Mouse (Mus musculus): ENCODE results near the gene Mup5. TPM values are rescaled to one million over a fixed set of nuclear protein-coding genes. Genes with fewer than 3 reads are reported as not detected.
"Not testable (repeated sequence)": the region's sequence is repeated elsewhere in the genome, so short reads cannot be mapped to it uniquely, and the experiment has no call there.

Mup5 gene
- not detected in 2 replicates for polyA plus RNA-seq (2012; ENCODE audit: insufficient read depth, insufficient read length, missing spikeins)

DNA sequence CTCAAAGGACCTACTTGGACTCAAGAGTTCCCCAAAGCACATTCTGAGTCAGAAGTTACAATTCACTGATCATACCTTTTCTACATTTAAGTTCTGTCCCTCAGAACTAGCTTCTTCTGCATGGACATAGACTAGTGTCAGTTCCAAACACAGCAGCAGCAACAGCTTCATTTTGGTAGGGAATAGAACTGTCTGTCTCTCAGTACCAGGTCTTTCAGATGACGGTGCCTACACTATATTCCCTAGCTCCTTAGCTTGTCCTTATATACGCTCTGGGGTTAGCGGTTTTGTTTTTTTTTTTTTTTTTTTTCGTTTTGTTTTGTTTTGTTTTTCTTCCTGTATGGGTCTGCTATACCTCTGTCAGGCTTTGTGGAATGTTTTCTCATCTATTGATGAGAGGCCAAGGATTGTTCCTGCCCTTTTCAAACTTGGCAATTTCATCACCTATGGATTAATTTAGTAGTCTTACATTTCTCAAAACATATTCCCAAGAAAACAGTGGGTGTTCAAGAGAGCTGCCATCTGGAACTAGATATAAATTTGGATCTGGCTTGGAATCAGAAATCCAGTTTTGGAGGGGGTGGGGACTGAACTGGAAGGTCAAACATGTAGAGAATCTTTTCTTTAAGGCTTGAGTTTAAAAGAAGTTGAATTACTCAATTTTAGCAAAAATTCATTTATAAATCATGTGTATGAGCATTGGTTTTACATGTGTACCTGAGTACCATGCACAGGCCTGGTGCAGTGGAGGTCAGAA, at the start of gene Mup5:
Mup5 (minus strand) TSS at position 282 of the 757 bp plus-strand sequence.
- no peak for TF ChIP-seq POLR2A (IDR thresholded peaks at IDR 0.05; ENCODE audit: borderline replicate concordance, low read depth, low read length)
- TF ChIP-seq CTCF (IDR thresholded peaks at IDR 0.05; ENCODE audit: low read depth, low read length), result no peak
- no peaks in the 10 kb centered on the region for H3K4me1 ChIP-seq (ENCODE audit: control insufficient read depth, insufficient read depth, low read length)
- H3K27ac ChIP-seq (ENCODE audit: insufficient read depth, low read depth, low read length), result no peak within 1 kb of the TSS
- no peak within 1 kb of the TSS for H3K4me3 ChIP-seq (ENCODE audit: insufficient read depth, low read length)

DNA sequence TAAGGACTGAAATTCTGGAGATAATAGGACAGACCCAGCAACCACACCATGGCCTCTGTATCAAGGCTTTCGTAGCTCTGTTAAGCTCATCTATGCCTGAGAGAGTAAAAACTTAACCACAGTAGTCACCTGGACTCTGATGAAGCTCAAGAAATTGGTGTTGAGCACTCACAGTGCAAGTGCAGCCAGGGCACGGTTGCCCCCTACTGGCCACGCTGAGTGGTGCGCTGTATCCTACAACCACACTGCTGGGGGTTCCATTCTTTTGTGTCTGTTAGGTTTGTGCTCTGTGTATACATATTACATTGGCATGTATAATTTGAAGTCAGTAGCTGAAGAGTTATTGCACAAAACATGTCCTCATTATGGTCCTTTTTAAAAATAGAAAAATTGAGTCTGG, 23.1 kb upstream of the Mup5 start:
- Histone ChIP-seq H3K27ac (ENCODE audit: insufficient read depth, low read depth, low read length) (no peak overlapping the region), H3K4me1 (ENCODE audit: control insufficient read depth, insufficient read depth, low read length) (no peaks in the 10 kb centered on the region), H3K4me3 (ENCODE audit: insufficient read depth, low read length) (no peak overlapping the region)
- TF ChIP-seq POLR2A (IDR thresholded peaks at IDR 0.05; ENCODE audit: borderline replicate concordance, low read depth, low read length), result no peak
- peak; percentile 32; the same call in 1 of the 2 replicates for TF ChIP-seq CTCF (IDR thresholded peaks at IDR 0.05; ENCODE audit: low read depth, low read length)

DNA sequence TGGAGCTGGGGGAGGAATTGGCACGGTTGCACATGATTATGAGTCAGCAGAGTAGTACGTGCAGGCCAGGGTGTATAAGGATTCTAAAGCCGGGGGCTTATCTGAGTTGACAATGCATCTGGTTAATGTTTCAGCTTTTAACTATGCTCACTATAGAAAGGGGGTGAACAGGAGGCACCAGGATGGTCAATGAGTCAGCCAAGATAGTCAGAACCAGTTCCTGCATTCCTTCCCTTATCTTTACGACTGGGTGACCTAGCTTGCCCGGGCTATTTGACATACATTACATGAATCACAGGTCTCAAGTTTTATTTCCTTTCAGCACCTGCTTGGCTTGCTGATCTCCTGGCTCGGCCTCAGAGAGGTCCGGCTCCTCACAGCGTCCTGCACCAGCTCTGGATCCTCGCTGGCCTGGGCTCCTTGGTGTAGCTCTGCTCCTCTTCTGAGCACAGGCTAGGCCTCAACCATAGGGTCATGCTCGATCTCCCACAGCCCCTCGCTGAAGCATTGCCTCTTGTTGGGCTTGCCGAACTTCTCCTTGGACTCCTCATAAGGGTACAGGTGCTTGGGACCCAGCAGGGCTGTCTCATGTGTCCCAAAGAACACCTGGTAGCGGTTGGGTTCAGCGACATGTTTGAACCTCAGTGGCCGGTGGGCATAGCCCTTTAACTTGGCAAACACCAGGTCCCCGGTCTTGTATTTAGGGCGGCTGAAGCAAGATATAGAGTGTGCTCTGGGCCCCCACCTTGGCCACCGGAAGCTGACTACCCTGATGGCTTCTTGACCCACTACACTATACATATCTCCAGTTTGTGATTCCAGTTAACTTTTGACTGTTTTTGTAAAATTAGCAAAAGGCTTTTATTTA, 21.0 kb upstream of the Mup5 start:
- H3K4me3 ChIP-seq (ENCODE audit: insufficient read depth, low read length), result no peak overlapping the region
- no peak overlapping the region for H3K27ac ChIP-seq (ENCODE audit: insufficient read depth, low read depth, low read length)
- TF ChIP-seq CTCF (IDR thresholded peaks at IDR 0.05; ENCODE audit: low read depth, low read length) (no peak), POLR2A (IDR thresholded peaks at IDR 0.05; ENCODE audit: borderline replicate concordance, low read depth, low read length) (no peak)
- H3K4me1 ChIP-seq (ENCODE audit: control insufficient read depth, insufficient read depth, low read length), result no peaks in the 10 kb centered on the region

DNA sequence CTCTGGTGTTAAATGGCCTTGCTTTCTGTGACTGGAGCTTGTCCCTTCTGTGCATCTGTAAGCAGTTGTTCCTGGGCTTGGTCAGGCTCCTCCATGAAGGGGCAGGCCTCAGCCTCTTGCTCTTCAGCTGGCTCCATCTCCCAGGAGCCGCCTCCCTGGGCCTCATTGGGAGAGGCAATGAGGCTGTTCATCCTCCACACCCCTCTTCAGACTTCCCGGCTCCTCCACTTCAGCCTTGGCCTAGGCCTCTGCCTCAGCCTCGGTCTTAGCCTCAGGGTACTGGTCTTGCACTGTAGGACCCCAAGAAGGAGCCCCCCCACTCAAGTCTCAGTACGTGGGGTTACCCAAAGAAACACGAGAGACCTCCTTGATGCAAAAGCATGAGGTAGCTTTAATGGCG, 20.3 kb upstream of the Mup5 start:
- Histone ChIP-seq H3K4me3 (ENCODE audit: insufficient read depth, low read length) (no peak overlapping the region), H3K27ac (ENCODE audit: insufficient read depth, low read depth, low read length) (no peak overlapping the region), H3K4me1 (ENCODE audit: control insufficient read depth, insufficient read depth, low read length) (no peaks in the 10 kb centered on the region)
- TF ChIP-seq POLR2A (IDR thresholded peaks at IDR 0.05; ENCODE audit: borderline replicate concordance, low read depth, low read length) (no peak), CTCF (IDR thresholded peaks at IDR 0.05; ENCODE audit: low read depth, low read length) (no peak)

DNA sequence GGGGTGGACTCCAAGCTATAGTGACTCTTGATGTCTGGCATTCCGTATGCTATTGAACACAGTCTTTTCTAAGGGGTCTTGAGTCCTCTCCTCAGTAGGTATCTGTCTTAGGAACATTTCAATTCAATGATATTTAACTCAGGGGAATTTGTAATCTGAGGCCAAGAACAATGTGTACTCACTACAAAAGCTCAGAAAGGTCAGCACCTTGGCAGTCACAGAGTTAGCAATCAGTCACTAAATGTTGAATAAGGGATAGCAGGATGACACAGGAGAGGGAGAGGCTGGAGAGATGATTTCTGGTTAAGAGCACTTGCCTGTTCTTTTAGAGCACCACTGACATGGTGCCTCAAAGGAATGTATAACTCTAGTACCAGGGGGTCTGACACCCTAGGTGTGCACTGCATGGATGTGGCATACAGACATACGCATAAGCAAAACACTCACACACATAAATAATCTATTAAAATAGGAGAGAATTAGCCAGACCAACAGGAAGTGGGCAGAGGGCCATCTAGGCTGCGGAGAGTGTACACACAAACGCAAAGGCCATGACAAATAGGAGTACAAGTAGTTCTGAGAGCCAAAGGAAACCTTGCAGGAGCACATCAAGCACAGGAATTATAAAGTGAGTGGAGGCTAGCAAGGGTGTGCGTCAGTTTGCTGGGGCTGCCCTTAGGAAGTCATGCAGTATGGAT, 9.9 kb upstream of the Mup5 start:
- Histone ChIP-seq H3K4me1 (ENCODE audit: control insufficient read depth, insufficient read depth, low read length) (no peaks in the 10 kb centered on the region), H3K4me3 (ENCODE audit: insufficient read depth, low read length) (no peak overlapping the region), H3K27ac (ENCODE audit: insufficient read depth, low read depth, low read length) (no peak overlapping the region)
- TF ChIP-seq POLR2A (IDR thresholded peaks at IDR 0.05; ENCODE audit: borderline replicate concordance, low read depth, low read length), result no peak
- TF ChIP-seq CTCF (IDR thresholded peaks at IDR 0.05; ENCODE audit: low read depth, low read length), result no peak

DNA sequence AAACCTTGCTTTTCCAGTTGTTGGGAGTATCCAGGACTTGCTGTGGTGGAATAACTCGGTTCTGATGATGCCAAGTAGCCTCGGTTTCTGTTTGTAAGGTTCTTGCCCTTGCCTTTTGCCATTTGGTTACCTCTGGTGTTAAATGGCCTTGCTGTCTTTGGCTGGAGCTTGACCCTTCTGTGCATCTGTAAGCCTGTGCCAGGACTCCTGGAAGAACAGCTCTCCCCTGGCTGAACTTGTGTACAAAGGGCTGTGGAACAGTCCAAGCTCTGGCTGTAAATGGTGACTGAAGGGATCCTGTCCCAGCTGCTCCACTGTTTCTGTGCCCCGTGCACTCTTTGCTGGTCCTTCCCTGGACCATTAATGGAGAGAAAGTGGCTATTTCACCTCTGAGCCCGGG, 5.8 kb downstream of the Mup5 start:
- Histone ChIP-seq H3K4me3 (ENCODE audit: insufficient read depth, low read length) (no peak overlapping the region), H3K27ac (ENCODE audit: insufficient read depth, low read depth, low read length) (no peak overlapping the region), H3K4me1 (ENCODE audit: control insufficient read depth, insufficient read depth, low read length) (no peaks in the 10 kb centered on the region)
- no peak for TF ChIP-seq POLR2A (IDR thresholded peaks at IDR 0.05; ENCODE audit: borderline replicate concordance, low read depth, low read length)
- TF ChIP-seq CTCF (IDR thresholded peaks at IDR 0.05; ENCODE audit: low read depth, low read length), result no peak

DNA sequence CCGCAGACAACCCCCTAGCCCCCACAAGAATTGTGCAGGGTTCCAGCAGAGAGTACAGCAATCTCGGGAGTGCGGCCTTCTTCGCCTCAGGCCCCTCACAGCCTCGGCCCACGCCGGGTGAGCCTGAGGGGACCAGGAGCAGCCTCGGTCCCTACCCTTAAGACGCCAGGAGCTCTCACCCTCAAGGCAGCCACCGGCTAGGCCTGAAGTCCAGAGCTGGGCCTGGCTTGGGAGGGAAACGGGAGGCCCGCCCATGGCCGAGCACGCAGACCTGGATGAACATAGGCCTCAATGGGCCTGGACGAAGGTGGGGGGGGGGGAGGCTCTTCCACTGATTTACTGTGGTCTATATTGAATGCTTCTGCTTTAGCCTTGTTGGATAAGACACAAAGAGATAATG, 11.8 kb downstream of the Mup5 start:
- no peaks in the 10 kb centered on the region for H3K4me1 ChIP-seq (ENCODE audit: control insufficient read depth, insufficient read depth, low read length)
- no peak overlapping the region for H3K4me3 ChIP-seq (ENCODE audit: insufficient read depth, low read length)
- no peak overlapping the region for H3K27ac ChIP-seq (ENCODE audit: insufficient read depth, low read depth, low read length)
- TF ChIP-seq CTCF (IDR thresholded peaks at IDR 0.05; ENCODE audit: low read depth, low read length) (no peak), POLR2A (IDR thresholded peaks at IDR 0.05; ENCODE audit: borderline replicate concordance, low read depth, low read length) (no peak)

DNA sequence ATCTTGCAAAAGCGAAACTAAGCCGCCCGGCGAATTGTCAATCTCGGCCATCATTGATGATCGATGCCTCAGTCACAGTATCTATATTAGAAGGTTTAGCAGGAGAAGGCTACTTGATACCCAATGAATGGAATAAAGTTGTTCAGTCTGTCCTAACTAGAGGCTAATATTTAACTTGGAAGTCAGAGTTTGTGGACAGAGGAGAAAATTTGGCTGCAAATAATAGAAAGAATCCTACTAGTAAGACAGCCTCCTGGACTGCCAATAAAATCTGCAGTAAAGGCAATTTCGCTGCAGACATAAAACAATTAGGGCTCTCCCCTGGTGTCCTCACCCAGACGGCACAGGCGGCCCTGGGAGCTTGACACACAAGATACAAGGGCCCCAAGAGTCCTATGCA, 12.5 kb downstream of the Mup5 start:
- H3K4me3 ChIP-seq (ENCODE audit: insufficient read depth, low read length); H3K4me1 ChIP-seq (ENCODE audit: control insufficient read depth, insufficient read depth, low read length); H3K27ac ChIP-seq (ENCODE audit: insufficient read depth, low read depth, low read length): not testable (repeated sequence)

DNA sequence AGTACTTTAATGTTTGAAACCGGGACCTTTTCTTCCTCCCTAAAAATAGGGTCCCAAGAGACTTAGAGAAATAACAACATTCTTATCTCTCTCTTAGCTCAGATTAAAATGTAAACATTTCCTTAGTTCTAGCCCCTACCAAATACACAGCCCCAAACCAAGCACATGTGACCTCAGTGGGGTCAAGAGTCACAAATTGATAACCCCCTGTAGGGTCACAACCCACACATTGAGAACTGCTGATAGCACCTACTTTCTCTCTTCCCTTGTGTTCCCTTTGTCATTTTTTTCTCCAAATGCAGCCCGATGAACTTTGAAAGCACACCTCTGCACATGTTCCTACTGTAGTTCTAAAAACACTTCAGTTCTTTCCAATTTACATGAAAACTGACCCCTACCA, 19.4 kb downstream of the Mup5 start:
- no peak overlapping the region for H3K4me3 ChIP-seq (ENCODE audit: insufficient read depth, low read length)
- no peaks in the 10 kb centered on the region for H3K4me1 ChIP-seq (ENCODE audit: control insufficient read depth, insufficient read depth, low read length)
- no peak overlapping the region for H3K27ac ChIP-seq (ENCODE audit: insufficient read depth, low read depth, low read length)
- no peak for TF ChIP-seq POLR2A (IDR thresholded peaks at IDR 0.05; ENCODE audit: borderline replicate concordance, low read depth, low read length)
- TF ChIP-seq CTCF (IDR thresholded peaks at IDR 0.05; ENCODE audit: low read depth, low read length), result no peak

Data from bone marrow macrophage, adult 2 months (primary cell).